Mouse (Mus musculus) left cerebral cortex, postnatal 25 days (tissue): ENCODE data around the gene Amt. TPM values are rescaled to one million over a fixed set of nuclear protein-coding genes. Genes with fewer than 3 reads are reported as not detected.
"Not testable (repeated sequence)": the region's sequence is repeated elsewhere in the genome, so short reads cannot be mapped to it uniquely, and the experiment has no call there.

Source experiments
- DNase-seq, 2 experiments: peaks; one replicate each; pipeline ENCODE4 v3.0.0; 2022; ENCODE audit warnings: low spot score in 2 of 2, mixed read lengths in 1 of 2
- intact Hi-C: fragments of 180-260 bp; cut with DNase I; formaldehyde crosslinking; loops from one replicate; pipeline ENCODE4 v1.15.1; 2025
- total RNA-seq, 2 experiments: library from RNA; stranded (reverse); gene quantifications; 2 replicates each; pipeline ENCODE4 v1.2.3; 2021

Gene Amt
- 10 to 100 TPM; 31.1 to 35.0 TPM for total RNA-seq

DNA sequence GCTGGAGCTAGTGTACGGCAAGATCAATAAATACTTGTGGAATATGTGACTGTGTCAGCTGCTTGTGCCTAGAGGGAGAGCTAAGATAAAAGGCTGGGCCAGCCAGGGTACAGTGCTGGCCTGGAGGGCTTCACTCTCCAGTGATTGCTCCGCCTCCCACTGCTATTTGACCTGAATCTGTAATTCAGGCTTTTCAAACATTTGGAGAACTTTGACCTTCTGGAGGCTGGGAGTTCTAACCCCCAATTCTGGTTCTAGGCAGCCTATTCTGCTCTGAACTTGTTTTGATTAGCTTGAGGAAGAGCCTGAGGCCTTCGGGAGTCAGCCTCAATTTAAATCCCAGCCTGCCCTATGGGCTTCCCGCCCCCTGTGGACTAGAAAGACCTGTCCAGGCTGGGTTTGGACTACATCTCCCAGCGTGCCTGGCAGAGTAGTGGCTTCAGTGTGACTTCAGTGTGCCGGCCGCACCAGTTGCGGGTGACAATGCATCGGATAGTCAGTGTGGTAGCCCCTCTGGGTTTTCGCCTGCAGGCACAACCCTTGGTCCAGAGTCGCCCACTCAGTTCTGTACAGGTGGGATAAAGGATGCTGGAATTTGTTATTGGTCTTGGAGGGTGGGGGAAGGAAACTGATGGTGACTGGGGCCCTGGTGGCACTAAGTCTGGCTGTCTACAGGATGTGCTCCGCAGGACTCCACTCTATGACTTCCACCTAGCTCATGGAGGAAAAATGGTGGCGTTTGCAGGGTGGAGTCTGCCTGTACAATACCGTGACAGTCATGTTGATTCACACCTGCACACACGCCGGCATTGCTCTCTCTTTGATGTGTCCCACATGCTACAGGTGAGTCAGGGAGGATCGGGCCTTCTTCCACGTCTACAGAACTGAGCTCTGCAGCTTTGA is at the start of gene Amt:
TSS of gene Amt (plus strand) at position 401 of the 903 bp plus-strand sequence.
- intact Hi-C loops, result no loop called here

DNA sequence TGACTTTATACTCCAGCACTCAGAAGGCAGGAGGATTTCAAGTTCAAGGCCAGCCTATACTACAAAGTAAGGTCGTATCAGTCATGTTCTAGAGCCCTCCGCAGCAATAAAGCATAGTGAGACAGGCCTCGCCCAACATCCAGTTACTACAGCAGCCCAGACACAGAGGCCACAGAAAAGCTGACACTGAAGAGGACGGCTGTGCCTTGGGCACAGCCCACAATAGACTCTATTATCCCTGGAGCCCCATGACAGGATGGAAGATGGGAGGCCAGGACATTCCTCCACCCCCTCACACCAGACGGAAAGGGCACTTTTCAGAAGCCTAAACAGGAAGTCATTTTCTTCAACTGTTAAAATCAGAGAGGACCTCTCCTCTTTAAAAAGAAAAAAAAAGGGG is 47.7 kb upstream of the Amt start:
- intact Hi-C loops, result no loop called here
- no peak for DNase-seq

More for the DNA sequence above, at the start of gene Amt:
- peak in 1 of 2 experiments; percentile 39 for DNase-seq

DNA sequence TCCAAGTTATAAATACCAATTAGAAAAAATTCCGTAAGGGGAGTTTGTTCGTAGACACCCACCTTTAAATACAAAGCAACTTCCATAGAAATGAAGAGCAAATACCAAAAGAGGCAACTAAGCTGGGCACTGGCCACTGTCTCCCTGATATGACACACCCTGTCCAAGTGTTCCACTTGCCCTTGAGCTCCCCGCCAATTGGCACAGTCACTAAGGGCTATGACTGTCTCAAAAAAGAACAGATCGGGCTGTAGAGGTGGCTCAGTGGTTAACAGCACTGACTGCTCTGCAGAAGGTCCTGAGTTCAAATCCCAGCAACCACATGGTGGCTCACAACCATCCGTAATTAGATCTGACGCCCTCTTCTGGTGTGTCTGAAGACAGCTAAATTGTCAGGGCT is 44.8 kb upstream of the Amt start:
- intact Hi-C loops, result no loop called here
- no peak for DNase-seq

DNA sequence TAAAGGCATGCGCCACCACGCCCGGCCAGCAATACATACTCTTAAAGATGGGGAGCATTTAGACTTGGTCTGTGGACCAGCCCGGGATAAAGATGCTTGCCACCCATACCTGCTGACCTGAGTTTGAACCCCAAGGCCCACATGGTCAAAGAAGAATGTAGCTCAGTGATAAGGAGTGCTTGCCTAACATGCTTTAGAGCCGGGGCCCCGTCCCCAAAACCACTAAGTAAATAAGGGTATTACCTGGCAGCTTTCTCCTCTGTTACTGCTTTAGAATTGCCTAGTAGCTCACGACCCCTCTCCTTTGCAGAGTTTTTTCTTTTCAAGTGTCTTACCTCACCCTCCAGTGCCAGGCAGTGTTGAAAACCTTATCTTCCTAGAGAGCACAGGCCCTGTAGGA is 43.9 kb upstream of the Amt start:
- intact Hi-C loops, result no loop called here
- no peak for DNase-seq

DNA sequence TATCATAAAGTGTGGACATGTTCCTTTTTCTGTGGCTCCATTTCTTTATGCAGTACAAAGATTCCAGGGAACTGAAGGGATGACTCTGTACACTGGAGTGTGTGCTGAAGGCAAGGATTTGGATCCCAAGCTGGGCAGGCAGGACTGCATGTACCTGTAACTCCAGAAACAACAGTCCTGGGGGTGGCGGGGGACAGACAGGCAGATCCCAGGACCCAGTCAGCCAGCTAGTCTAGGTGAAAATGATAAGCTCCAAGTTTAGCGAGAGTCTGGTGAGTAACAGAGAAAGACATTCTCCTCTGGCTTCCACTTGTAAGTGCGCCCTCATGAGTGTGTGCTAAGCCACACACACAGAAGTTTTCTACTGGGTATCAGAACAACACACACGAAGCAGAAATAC is 36.1 kb upstream of the Amt start:
- intact Hi-C loops, result loop anchor here (5.0 kb wide), 1 partner anchor 53 kb away; no protein-coding TSS in a partner anchor
- no peak for DNase-seq

- no peak for DNase-seq
- intact Hi-C loops, result loop anchor here (5.0 kb wide), 1 partner anchor 55 kb away; no protein-coding TSS in a partner anchor
Measured at GRCm38 (mm10) chr9:108261865-108262264, 34.8 kb upstream of the Amt start.

DNA sequence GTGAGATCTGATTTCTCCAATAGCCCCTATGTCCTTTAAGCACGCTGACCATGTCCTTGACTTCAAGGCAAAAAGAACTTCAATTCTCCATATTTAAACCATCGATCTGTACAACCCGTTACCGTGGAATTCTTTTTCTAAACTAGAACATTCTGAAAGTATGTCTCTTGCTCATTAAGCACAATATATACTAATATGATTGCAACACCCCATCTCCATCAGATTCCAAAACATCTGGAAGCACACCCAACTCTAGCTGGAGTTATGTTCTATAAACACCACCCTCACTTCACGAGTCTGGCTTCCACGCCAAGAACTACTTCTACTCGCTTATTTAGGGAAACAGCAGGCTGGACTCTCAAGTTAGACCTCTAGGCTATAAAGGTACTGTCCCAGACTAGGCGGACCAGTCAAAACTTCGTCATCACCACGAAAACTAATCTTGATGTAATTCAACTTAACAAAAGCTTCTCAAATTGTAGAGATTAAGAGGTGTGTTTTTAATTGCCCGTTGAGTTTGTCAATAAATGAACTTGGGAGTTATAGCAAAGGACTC is 34.1 kb upstream of the Amt start:
- intact Hi-C loops, result loop anchor here (5.0 kb wide), 1 partner anchor 55 kb away; no protein-coding TSS in a partner anchor

GRCm38 (mm10) chr9:108263131-108263681 is 33.4 kb upstream of the Amt start:
- intact Hi-C loops, result loop anchor here (5.0 kb wide), 1 partner anchor 56 kb away; no protein-coding TSS in a partner anchor
- DNase-seq, result peak in 1 of 2 experiments; percentile 51

More for the DNA sequence above, 34.1 kb upstream of the Amt start:
- no peak for DNase-seq

DNA sequence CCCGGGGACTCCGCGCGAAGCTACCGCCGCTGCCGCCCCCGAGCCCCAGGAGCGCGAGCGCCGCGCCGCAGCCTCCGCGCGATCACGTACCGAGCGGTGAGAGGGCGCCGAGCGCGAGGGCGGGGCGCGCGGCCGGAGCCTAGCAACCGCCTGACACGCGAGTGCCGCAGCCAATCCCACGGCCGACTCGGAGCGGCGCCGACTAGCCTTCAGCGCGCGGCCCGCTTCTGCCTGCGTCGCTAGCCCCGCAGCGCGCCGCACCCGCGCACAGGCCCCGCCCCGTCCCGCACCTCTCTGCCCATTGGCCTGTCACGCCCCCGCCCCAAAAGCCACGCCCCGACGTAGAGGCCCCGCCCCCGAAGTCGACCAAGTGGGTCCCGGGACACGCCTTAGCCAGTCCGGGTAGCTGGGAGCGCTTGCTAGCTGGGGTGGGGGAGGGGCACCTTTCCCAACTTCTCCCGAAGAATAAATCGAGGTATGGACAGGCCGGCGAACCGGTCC is 32.9 kb upstream of the Amt start, which contains the start of gene Dag1:
TSS of gene Dag1 (minus strand) at position 269 of the 501 bp plus-strand sequence.
- DNase-seq, result peak; percentile 99
- intact Hi-C loops, result loop anchor here (5.0 kb wide), 1 partner anchor 56 kb away; no protein-coding TSS in a partner anchor

DNA sequence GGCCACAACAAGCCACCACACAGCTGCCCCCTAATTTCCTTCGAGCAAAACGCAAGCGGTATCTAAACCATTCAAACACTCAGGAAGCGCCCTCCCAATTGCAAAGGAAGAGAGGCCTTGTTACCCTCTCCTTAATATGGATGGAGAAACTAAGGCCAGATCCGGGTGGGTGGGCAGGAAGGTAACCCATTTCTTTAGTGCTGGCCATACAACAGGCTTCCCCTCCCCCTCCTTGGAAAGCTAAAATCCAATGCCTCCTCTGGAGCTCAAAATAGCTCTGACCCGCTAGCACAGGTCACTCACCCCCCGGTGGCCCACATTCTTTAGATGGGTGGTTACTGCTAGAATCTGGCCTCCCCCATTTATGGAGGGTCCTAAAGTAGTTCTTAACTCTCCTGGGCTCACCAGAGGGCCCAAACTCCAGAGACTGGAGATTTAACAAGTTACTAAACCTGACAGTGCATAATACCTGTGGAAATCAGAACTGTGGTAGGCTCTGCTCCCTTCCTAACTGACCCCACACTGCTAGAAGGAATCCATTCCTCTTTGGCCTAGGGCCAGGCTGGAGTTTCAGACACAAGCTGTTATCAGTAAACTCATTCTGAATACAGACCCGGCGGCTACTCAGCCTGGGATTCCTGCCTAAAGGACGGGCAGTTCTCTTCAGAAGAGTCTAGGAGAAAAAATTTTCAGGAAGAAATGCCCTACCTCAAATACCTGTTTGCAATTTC is 32.3 kb upstream of the Amt start:
- no peak for DNase-seq
- intact Hi-C loops, result loop anchor here (5.0 kb wide), 1 partner anchor 57 kb away; no protein-coding TSS in a partner anchor

DNA sequence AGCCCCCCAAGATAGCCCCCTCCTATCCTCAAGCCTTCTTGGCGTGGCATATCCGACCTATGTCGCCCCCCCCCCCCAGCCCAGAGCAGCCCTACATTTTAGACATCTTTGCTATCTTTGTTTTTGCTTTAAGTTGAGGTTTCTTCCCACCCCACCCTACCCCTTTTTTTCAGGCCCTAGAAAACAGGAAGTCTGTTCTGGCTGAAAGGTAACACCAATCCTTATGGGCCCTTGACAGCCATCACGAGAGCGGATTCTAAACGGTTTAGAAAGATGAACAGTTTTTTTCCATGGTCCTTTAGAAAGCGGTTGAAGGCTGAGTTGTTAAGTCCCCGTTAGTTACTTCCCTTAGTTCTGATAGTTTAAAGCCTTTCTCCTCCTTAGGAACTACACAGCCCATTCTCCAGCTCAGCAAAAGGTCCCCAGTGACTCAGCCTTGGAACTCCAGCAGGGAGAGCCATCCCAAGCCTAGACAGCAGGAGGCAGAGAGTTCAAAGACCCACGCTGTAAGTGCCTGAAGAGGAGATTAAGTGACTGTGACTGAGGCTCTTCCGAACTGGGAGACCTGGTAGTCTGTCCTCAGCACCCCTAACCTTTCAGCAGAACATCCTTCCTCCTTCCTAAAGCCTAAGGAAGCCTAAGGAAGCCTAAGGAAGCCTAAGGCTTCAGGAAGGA is 30.3 kb upstream of the Amt start:
- intact Hi-C loops, result no loop called here
- no peak for DNase-seq

DNA sequence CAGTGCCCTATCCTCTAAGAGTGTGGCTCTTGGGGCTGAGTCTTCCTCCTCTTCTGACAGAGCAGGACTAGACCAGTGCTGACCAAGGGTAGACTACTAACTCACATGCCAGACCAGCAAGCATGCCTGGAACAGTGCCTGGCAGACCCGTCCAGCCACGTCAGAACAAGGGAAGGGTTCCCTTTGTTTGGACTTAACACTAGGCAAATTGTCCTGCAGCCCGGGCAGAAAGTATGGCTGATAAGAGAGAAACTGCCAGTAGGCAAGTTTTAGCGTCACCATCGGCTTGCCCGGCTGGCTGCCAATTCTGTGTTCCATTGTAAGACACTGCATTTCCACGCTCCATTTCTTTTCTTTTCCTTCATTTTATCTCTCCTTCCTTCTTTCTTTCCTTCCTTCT is 29.0 kb upstream of the Amt start:
- intact Hi-C loops, result no loop called here
- no peak for DNase-seq

DNA sequence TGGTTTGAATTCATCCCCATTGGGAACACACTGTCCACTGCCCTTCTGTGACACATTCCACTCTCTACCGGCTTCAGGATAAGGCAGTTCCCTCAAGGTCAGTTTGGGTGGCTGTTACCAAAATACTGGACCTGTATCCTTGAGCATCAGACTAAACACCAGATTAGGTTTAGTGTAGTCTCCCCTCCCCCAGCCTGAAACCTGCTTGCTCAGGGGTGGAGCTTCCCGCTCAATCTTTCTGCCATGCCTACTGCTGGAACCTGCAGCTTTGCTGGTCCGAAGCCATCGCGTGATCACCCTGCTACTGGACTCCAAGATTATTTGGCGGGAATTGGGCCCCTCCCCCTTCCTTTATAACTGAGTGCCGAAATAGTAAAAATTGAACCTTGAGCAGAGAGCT is 28.0 kb upstream of the Amt start:
- DNase-seq, intact Hi-C loops: not testable (repeated sequence)

GRCm38 (mm10) chr9:108271941-108272340 is 24.7 kb upstream of the Amt start:
- no peak for DNase-seq
- intact Hi-C loops, result no loop called here

DNA sequence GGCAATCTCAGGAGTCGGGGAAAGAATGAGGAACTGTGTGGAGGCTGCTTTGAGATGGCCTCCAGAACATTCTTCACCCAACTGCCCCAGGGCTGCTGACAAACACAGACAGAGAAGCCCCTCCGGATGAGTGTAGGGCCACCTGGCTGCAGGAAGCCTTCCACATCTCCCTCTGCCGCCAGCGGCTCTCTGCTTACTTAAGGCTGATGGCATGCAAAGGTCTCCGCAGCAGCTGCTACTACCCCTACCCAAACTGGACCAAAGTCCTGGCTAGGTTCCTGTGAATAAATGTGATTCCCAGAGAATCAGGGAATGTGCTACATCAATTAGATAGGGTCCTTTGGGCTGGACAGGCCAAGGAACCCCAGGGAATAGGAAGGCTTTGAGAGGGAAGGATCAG is 24.0 kb upstream of the Amt start:
- DNase-seq, result no peak
- intact Hi-C loops, result no loop called here

GRCm38 (mm10) chr9:108273485-108273884 is 23.2 kb upstream of the Amt start:
- intact Hi-C loops, result no loop called here
- no peak for DNase-seq

- DNase-seq, result no peak
- intact Hi-C loops, result no loop called here
Measured at GRCm38 (mm10) chr9:108274476-108275330, 21.9 kb upstream of the Amt start.

DNA sequence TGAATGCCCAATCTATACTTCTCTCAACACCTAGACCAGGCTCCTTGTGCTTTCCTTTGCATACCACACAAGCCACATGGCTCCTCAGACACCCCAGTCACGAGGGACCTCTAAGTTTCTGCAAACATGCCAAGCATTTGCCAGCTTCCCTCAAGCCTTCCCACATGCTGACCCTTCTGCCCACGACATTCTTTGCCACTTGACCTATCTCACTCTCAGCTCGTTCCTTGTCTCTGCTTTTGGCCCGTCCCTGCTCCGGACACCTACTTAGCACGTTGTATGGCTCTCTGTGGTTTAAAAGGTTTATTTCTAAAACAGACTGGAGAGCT is 21.4 kb upstream of the Amt start:
- intact Hi-C loops, result no loop called here
- no peak for DNase-seq
